Mouse (Mus musculus): ENCODE data around the gene Gm20425. TPM values are rescaled to one million over a fixed set of nuclear protein-coding genes. Genes with fewer than 3 reads are reported as not detected.
A peak's percentile ranks its signal among the peaks of the same experiment; 100 is the strongest.

Gene Gm20425
- polyA plus RNA-seq (2016; fragmentation: Nextera tagmentation; extraction: Ambion mirVana) = 0.58 and 0.95 TPM in 2 replicates

DNA sequence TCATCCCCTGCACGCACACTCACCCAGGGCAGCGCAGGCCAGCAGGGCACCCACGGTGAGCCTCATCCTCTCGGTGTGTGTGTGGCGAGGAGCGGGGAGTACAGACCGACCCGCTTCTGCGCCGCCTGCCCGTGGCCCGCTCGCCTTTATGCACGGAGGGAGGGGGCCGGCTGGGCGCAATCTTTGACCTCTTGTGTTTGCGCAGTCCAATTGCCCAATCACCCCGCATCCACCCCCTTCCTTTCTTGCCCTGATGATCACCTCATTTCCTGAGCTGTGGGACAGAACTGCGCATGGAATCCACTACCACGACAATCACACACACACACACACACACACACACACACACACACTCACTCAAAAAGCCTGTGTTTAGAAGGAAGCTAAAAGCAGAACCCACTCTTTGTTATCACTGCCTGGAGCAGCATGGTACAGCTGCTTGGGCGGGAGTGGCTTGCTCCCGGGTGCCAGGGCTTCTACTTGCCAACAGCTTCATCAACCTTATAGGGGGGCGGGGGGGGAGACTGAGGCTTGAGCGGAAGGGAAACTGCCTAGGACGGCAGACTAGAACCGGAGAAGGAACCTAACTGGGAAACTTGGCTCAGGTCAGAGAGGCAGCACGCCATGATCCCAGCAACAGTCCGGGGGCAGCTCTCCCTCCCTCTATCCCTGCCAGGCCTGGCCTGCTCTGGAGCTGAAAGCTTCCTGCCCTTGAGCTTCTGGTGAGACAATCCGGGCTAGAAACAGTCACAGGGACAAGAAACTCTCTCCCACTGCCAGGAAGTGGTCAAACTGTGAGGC is at the start of gene Gm20425, which contains the start of gene Trf:
Gene Gm20425 (minus strand): TSS at position 157 of the 801 bp plus-strand sequence.
Gene Trf (minus strand): TSS at position 294 of the 801 bp plus-strand sequence.
- Histone ChIP-seq H3K4me3 (peak within 1 kb of the TSS; percentile 38), H3K27ac (replicated peaks) (peak within 1 kb of the TSS; percentile 83)
- DNase-seq (ENCODE audit: low spot score) = peak; percentile 57

DNA sequence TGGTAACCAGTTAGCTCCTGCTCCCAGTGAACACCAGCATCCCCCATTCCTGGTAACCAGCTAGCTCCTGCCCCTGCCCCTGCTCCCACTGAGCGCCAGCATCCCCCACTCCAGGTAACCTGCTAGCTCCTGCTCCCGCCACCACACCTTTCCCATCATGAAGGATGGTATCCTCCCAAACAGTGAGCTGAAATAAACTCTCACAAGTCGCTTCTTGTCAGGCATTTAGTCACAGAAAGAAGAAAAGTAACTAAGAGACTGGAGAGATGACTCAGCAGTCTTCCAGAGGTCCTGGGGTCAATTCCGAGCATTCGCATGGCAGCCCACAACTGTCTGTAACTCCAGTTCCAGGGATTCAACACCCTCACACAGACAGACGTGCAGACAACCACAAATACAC is 46.8 kb upstream of the Gm20425 start:
- no peaks in the 10 kb centered on the region for H3K27me3 ChIP-seq (replicated peaks; ENCODE audit: low read depth, poor library complexity, severe bottlenecking)
- WGBS = 83% methylated on average over 6 of the region's 6 CpGs
- DNase-seq (ENCODE audit: low spot score) = no peak
- H3K27ac ChIP-seq (replicated peaks) = no peak overlapping the region
- no peaks in the 10 kb centered on the region for H3K9me3 ChIP-seq
- no peaks in the 10 kb centered on the region for H3K4me1 ChIP-seq
- H3K4me3 ChIP-seq = no peak overlapping the region
- H3K36me3 ChIP-seq (replicated peaks) = no peaks in the 10 kb centered on the region

More for the DNA sequence above, at the start of gene Gm20425, which contains the start of gene Trf:
- 44% methylated on average over 29 of the region's 29 CpGs for WGBS
- Histone ChIP-seq H3K36me3 (replicated peaks) (no peaks in the 10 kb centered on the region), H3K9me3 (no peaks in the 10 kb centered on the region), H3K4me1 (peaks cover 41% of the 10 kb centered on the region), H3K27me3 (replicated peaks; ENCODE audit: low read depth, poor library complexity, severe bottlenecking) (no peaks in the 10 kb centered on the region)

DNA sequence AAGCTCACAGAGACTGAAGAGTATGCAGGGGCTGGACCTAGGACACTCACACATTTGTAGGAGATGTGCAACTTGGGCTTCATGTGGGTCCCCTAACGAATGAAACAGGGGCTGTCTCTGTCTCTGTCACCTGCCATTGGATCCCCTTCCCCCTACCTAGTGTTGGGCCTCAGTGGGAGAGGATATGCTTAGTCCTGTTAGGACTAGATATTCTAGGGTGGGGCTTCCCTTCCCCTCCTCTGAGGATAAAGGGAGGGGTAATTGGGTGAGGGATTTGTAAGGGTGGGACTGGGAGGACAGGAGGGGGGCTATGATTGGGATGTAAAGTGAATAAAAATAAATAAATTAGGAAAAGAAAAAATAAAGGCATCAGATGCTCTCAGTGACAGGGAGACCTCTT is 45.6 kb upstream of the Gm20425 start:
- 70% methylated on average over 1 of the region's 1 CpGs for WGBS
- no peaks in the 10 kb centered on the region for H3K9me3 ChIP-seq
- H3K36me3 ChIP-seq (replicated peaks) = no peaks in the 10 kb centered on the region
- no peak for DNase-seq (ENCODE audit: low spot score)
- H3K4me3 ChIP-seq = no peak overlapping the region
- H3K27me3 ChIP-seq (replicated peaks; ENCODE audit: low read depth, poor library complexity, severe bottlenecking) = no peaks in the 10 kb centered on the region
- H3K4me1 ChIP-seq = no peaks in the 10 kb centered on the region
- no peak overlapping the region for H3K27ac ChIP-seq (replicated peaks)

DNA sequence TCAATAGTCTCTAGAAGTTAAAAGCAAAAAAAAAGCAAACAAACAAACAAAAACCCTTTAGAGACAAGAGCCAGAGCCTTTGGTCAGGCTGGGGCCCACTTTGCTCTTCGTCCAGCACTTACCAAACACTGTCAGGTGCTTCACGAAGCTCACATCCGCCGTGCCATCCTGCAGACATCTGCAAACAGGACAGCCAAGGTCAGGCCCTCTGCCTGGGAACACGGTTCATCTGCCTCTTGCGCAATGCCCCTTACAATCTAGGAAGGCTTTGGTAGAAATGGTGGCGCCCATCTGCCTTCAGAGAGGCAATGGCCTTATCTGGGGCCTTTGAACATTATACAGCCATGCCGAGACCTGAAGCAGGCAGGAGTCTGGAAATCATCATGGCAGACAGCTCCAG is 44.7 kb upstream of the Gm20425 start:
- DNase-seq (ENCODE audit: low spot score) = no peak
- Histone ChIP-seq H3K4me3 (no peak overlapping the region), H3K27ac (replicated peaks) (no peak overlapping the region), H3K36me3 (replicated peaks) (no peaks in the 10 kb centered on the region), H3K9me3 (no peaks in the 10 kb centered on the region), H3K27me3 (replicated peaks; ENCODE audit: low read depth, poor library complexity, severe bottlenecking) (no peaks in the 10 kb centered on the region), H3K4me1 (no peaks in the 10 kb centered on the region)
- 88% methylated on average over 8 of the region's 8 CpGs for WGBS

DNA sequence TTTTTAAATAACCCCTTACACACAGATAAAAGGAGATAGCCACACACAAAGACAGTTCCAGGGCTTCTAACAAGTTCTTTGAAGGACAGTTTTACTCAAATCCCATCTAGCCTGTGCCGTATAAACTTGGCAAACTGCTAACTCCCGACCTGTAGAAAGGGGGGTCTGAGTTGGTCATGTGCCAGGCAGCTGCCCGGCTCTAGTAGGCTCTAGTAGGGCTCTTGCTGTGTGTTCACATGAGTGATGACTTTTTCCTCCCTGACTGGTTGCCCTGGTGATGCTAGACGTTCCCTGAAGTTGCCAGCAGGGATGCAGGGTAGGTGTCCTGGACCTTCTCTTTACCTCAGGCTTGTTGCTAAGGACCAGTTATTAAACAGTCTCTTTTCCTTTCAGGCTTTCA is 41.0 kb upstream of the Gm20425 start:
- DNase-seq (ENCODE audit: low spot score) = no peak
- 65% methylated on average over 4 of the region's 4 CpGs for WGBS
- Histone ChIP-seq H3K27me3 (replicated peaks; ENCODE audit: low read depth, poor library complexity, severe bottlenecking) (no peaks in the 10 kb centered on the region), H3K27ac (replicated peaks) (no peak overlapping the region), H3K36me3 (replicated peaks) (no peaks in the 10 kb centered on the region), H3K4me1 (no peaks in the 10 kb centered on the region), H3K9me3 (no peaks in the 10 kb centered on the region), H3K4me3 (no peak overlapping the region)

DNA sequence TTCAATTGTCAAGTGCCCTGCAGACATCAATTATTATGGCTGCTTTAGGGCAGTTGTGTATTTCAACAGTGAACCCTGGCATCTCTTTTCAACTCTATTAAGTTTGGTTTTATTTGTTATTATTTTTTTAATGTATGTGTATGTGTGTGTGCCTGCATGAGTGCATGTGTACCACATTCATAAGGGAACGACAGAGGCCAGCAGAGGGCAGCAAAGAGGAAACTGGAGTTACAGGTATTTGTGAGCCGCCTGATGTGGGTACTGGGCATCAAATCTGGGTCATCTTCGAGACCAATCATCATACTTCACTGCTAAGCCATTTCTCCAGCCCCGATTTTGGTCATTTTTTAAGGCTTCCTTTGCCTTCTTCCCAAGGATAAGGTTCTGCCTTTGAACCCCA is 35.7 kb upstream of the Gm20425 start:
- 84% methylated on average over 4 of the region's 4 CpGs for WGBS
- Histone ChIP-seq H3K9me3 (no peaks in the 10 kb centered on the region), H3K4me3 (no peak overlapping the region), H3K27me3 (replicated peaks; ENCODE audit: low read depth, poor library complexity, severe bottlenecking) (no peaks in the 10 kb centered on the region), H3K4me1 (no peaks in the 10 kb centered on the region), H3K36me3 (replicated peaks) (no peaks in the 10 kb centered on the region), H3K27ac (replicated peaks) (no peak overlapping the region)
- no peak for DNase-seq (ENCODE audit: low spot score)

DNA sequence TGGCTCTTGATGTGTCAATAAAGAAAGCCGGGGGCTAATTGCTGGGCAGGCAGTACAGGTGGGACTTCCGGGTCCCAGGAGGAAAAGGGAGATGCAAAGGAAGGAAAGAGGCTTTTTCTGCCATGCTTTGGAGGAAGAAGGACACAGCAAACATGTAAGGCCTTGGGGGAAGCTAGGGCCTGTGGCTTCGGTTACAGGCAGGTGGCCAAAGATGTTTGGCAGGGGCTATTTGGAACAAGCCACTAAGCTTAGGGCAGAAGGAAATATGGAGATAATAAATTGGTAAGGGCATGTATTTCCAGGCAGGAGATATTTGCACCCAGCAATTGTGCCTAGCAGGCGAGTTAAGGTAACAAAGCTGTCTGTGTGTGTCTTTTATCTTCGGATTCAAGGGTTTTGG is 22.8 kb upstream of the Gm20425 start:
- H3K27me3 ChIP-seq (replicated peaks; ENCODE audit: low read depth, poor library complexity, severe bottlenecking) = no peaks in the 10 kb centered on the region
- no peaks in the 10 kb centered on the region for H3K4me1 ChIP-seq
- peaks cover 2% of the 10 kb centered on the region; the same call in 1 of the 2 replicates for H3K9me3 ChIP-seq
- no peaks in the 10 kb centered on the region for H3K36me3 ChIP-seq (replicated peaks)
- WGBS = 85% methylated on average over 5 of the region's 5 CpGs
- H3K4me3 ChIP-seq = no peak overlapping the region
- no peak overlapping the region for H3K27ac ChIP-seq (replicated peaks)
- DNase-seq (ENCODE audit: low spot score) = no peak

DNA sequence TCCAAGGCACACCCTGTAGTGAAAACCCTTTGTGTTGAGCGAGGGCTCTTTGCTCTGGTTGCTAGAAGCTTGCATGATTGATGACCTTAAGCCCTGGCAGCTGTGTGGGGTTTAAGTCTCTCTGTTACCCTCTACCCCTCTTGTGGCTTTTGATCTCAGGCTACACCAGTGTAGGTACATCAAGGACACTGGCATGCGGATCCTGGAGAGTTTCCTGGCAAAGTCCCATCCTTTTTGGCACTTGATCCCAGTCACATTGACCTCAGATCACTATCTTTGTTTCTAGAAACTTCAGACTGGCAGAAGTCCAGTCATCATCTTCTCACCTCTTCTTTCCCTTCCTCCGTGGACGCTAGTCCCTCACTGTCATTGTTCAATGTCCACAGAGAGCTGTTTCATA is 18.5 kb upstream of the Gm20425 start:
- WGBS = 71% methylated on average over 4 of the region's 4 CpGs
- no peaks in the 10 kb centered on the region for H3K4me1 ChIP-seq
- peaks cover under 1% of the 10 kb centered on the region; the same call in 1 of the 2 replicates for H3K9me3 ChIP-seq
- DNase-seq (ENCODE audit: low spot score) = no peak
- no peak overlapping the region for H3K4me3 ChIP-seq
- no peaks in the 10 kb centered on the region for H3K36me3 ChIP-seq (replicated peaks)
- no peak overlapping the region for H3K27ac ChIP-seq (replicated peaks)
- no peaks in the 10 kb centered on the region for H3K27me3 ChIP-seq (replicated peaks; ENCODE audit: low read depth, poor library complexity, severe bottlenecking)

DNA sequence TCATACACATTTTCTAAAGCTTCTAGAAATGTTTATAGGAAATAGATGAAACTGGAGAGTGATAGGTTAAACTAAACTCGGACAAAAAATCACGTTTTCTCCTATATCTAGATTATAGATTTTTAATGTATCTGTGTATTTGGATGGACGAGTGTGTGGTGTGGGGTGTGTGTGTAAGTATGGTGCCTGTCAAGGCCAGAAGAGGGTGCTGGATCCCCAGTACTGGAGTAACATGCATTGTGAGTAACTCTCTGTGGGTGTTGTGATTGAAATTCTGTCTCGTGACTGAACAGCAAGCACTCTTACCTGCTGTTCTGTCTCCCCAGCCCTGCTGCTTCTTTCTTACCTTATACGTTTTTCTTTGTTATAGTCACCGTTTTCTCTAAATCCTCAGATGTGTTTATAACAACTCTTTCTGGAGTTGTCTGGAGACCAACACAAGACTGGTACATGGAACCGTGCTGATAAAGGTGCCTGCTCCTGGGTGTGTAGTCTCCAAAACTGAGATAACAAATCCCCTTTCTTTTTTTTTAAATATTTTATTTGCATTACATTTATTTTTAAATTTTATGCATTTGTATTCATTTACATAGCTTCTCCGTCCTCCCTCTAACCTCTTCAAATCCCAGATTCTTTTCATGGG is 16.5 kb upstream of the Gm20425 start:
- Histone ChIP-seq H3K27me3 (replicated peaks; ENCODE audit: low read depth, poor library complexity, severe bottlenecking) (no peaks in the 10 kb centered on the region), H3K4me3 (no peak overlapping the region), H3K9me3 (no peaks in the 10 kb centered on the region), H3K4me1 (no peaks in the 10 kb centered on the region), H3K27ac (replicated peaks) (no peak overlapping the region), H3K36me3 (replicated peaks) (no peaks in the 10 kb centered on the region)
- 84% methylated on average over 8 of the region's 8 CpGs for whole genome bisulfite sequencing
- no peak for DNase-seq (ENCODE audit: low spot score)

DNA sequence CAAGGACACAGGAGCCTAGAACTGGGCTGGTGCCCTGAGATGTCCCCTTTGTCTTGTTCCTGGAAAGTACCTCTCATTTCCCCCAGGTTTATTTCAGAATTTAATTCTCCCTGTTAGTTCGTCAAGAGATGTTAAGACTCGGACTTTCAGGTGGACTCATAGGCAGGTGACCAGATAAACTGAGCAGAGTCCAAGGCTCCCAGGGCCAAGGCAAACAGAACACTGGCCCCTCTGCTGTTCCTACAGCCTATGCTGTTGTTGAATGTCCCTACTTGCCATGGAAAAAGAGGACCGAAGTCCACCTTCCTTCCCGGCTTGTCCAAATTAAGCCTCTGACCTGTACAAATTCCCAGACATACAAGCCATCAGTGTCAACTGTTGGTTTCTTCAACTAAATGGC is 13.5 kb upstream of the Gm20425 start:
- H3K4me1 ChIP-seq = 0 out of 2 replicates have a peak, but pooled peaks cover 5% of the 10 kb centered on the region
- no peak for DNase-seq (ENCODE audit: low spot score)
- WGBS = 91% methylated on average over 4 of the region's 4 CpGs
- no peaks in the 10 kb centered on the region for H3K27me3 ChIP-seq (replicated peaks; ENCODE audit: low read depth, poor library complexity, severe bottlenecking)
- no peak overlapping the region for H3K27ac ChIP-seq (replicated peaks)
- no peaks in the 10 kb centered on the region for H3K9me3 ChIP-seq
- H3K36me3 ChIP-seq (replicated peaks) = no peaks in the 10 kb centered on the region
- H3K4me3 ChIP-seq = no peak overlapping the region

DNA sequence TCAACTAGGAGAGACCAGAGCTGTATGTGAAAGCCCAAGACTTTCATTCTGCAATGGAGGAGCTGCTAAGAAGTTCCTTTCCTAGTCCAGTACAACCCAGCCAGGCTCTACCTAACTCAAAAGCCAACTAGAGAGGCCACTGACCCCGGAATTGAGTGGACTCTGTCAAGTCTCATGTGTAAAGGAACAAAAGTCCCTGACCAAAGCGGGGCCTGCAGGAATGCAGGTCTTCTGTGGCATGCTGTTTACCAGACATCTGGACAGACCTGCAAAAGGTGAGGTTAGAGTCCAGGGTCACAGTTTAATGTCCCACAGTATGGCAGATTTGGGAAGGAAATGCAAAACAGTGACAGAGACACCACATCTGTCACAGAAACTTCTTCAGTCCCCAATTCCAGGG is 11.1 kb upstream of the Gm20425 start:
- WGBS = 77% methylated on average over 2 of the region's 2 CpGs
- Histone ChIP-seq H3K9me3 (no peaks in the 10 kb centered on the region), H3K36me3 (replicated peaks) (no peaks in the 10 kb centered on the region), H3K4me3 (no peak overlapping the region), H3K27me3 (replicated peaks; ENCODE audit: low read depth, poor library complexity, severe bottlenecking) (no peaks in the 10 kb centered on the region), H3K27ac (replicated peaks) (no peak overlapping the region), H3K4me1 (0 out of 2 replicates have a peak, but pooled peaks cover 5% of the 10 kb centered on the region)
- no peak for DNase-seq (ENCODE audit: low spot score)

DNA sequence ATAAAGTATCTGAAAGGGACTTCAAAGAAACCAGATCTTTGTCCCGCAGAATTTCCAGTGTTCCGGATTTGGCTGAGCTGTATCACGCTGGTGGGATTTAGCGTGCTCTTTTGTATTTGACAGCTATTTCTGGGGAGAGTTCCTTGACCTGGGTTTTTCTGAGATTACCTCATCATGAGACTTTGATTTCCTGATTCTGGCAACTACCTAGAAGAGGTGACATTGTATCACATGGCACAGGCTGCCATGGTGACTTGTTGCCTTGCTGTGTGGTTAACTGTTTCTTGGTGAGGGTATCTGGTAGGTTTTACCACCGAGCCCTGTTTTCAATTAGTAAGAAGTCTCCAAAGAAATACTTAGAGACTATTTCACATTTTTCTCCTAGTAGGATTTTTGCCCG is 9.4 kb upstream of the Gm20425 start:
- WGBS = 91% methylated on average over 6 of the region's 6 CpGs
- H3K9me3 ChIP-seq = no peaks in the 10 kb centered on the region
- no peak overlapping the region for H3K4me3 ChIP-seq
- peaks cover 9% of the 10 kb centered on the region for H3K4me1 ChIP-seq
- no peaks in the 10 kb centered on the region for H3K36me3 ChIP-seq (replicated peaks)
- no peak for DNase-seq (ENCODE audit: low spot score)
- no peaks in the 10 kb centered on the region for H3K27me3 ChIP-seq (replicated peaks; ENCODE audit: low read depth, poor library complexity, severe bottlenecking)
- no peak overlapping the region for H3K27ac ChIP-seq (replicated peaks)
